Mouse (Mus musculus) megakaryocyte, embryonic 14.5 days (primary cell): Measurements from ENCODE around the gene Ctsw.

Experiments
- FLI1 ChIP-seq: IDR thresholded peaks from 2 replicates; pipeline ENCODE4 v1.6.1; 2012; ENCODE audit warnings: low read length, inconsistent platforms, mixed read lengths
- GATA1 ChIP-seq: IDR thresholded peaks from 3 replicates; pipeline ENCODE4 v1.6.1; 2012; ENCODE audit warnings: mixed read lengths, low read length, inconsistent platforms, borderline replicate concordance

GRCm38 (mm10) chr19:5455037-5455436 lies 13.3 kb downstream of the Ctsw start:
- no peak for TF ChIP-seq GATA1
- TF ChIP-seq FLI1, result no peak
